Mouse (Mus musculus): ENCODE measurements at regions not wholly inside any gene's neighbourhood (a gene's known extent, or its start where the extent isn't known, plus 50 kb on each side); places are given as distances from the start of the nearest gene placed in this dataset.

- no peaks in the 10 kb centered on the region for H3K36me3 ChIP-seq
- H3K9ac ChIP-seq = no peak overlapping the region
- 68% methylated on average over 5 of the region's 5 CpGs for WGBS
- no peak overlapping the region for H3K4me3 ChIP-seq
- H3K27ac ChIP-seq = no peak overlapping the region
- H3K4me1 ChIP-seq = peaks cover 5% of the 10 kb centered on the region; the same call in 1 of the 2 replicates
- no peaks in the 10 kb centered on the region for H3K27me3 ChIP-seq
- H3K4me2 ChIP-seq (replicated peaks) = no peak overlapping the region
- H3K9me3 ChIP-seq (replicated peaks) = no peaks in the 10 kb centered on the region
- no peak for ATAC-seq (ENCODE audit: low FRiP score)
These were observed 323.9 kb upstream of the Trib2 start for GRCm38 (mm10) chr12:16140511-16141110.

- Histone ChIP-seq H3K4me3 (no peak overlapping the region), H3K4me1 (peaks cover 5% of the 10 kb centered on the region; the same call in 1 of the 2 replicates), H3K36me3 (no peaks in the 10 kb centered on the region), H3K9me3 (replicated peaks) (no peaks in the 10 kb centered on the region), H3K27me3 (no peaks in the 10 kb centered on the region), H3K4me2 (replicated peaks) (no peak overlapping the region), H3K9ac (no peak overlapping the region), H3K27ac (no peak overlapping the region)
- WGBS = 68% methylated on average over 4 of the region's 4 CpGs
- no peak for ATAC-seq (ENCODE audit: low FRiP score)
These were observed 322.4 kb upstream of the Trib2 start for GRCm38 (mm10) chr12:16139152-16139551.

- H3K36me3 ChIP-seq = no peaks in the 10 kb centered on the region
- no peak for ATAC-seq (ENCODE audit: low FRiP score)
- 84% methylated on average over 3 of the region's 3 CpGs for WGBS
These were observed 321.1 kb upstream of the Trib2 start for GRCm38 (mm10) chr12:16137801-16138200.

GRCm38 (mm10) chr12:16136214-16136671 lies 319.5 kb upstream of the Trib2 start:
- Histone ChIP-seq H3K9me3 (replicated peaks) (no peaks in the 10 kb centered on the region), H3K9ac (no peak overlapping the region), H3K4me1 (peaks cover 5% of the 10 kb centered on the region; the same call in 1 of the 2 replicates), H3K4me3 (no peak overlapping the region), H3K27ac (no peak overlapping the region), H3K27me3 (no peaks in the 10 kb centered on the region), H3K4me2 (replicated peaks) (no peak overlapping the region), H3K36me3 (no peaks in the 10 kb centered on the region)
- 14% methylated on average over 5 of the region's 5 CpGs for WGBS
- ATAC-seq (ENCODE audit: low FRiP score) = no peak

More at GRCm38 (mm10) chr12:16137801-16138200, 321.1 kb upstream of the Trib2 start:
- Histone ChIP-seq H3K9me3 (replicated peaks) (no peaks in the 10 kb centered on the region), H3K4me3 (no peak overlapping the region), H3K9ac (no peak overlapping the region), H3K27ac (no peak overlapping the region), H3K4me2 (replicated peaks) (no peak overlapping the region), H3K27me3 (no peaks in the 10 kb centered on the region), H3K4me1 (peaks cover 5% of the 10 kb centered on the region; the same call in 1 of the 2 replicates)

GRCm38 (mm10) chr12:16135602-16136213 lies 319.0 kb upstream of the Trib2 start:
- Histone ChIP-seq H3K9me3 (replicated peaks) (no peaks in the 10 kb centered on the region), H3K4me1 (peaks cover 5% of the 10 kb centered on the region; the same call in 1 of the 2 replicates), H3K9ac (no peak overlapping the region), H3K36me3 (no peaks in the 10 kb centered on the region), H3K27ac (no peak overlapping the region), H3K4me3 (no peak overlapping the region), H3K4me2 (replicated peaks) (no peak overlapping the region), H3K27me3 (no peaks in the 10 kb centered on the region)
- no peak for ATAC-seq (ENCODE audit: low FRiP score)
- 19% methylated on average over 4 of the region's 4 CpGs for WGBS

- Histone ChIP-seq H3K9me3 (replicated peaks) (no peaks in the 10 kb centered on the region), H3K27me3 (no peaks in the 10 kb centered on the region), H3K9ac (no peak overlapping the region), H3K4me3 (no peak overlapping the region), H3K27ac (no peak overlapping the region), H3K36me3 (no peaks in the 10 kb centered on the region), H3K4me1 (peaks cover 5% of the 10 kb centered on the region; the same call in 1 of the 2 replicates), H3K4me2 (replicated peaks) (no peak overlapping the region)
- 79% methylated on average over 3 of the region's 3 CpGs for WGBS
- no peak for ATAC-seq (ENCODE audit: low FRiP score)
These were observed 317.7 kb upstream of the Trib2 start for GRCm38 (mm10) chr12:16134446-16134845.

- H3K27ac ChIP-seq = no peak overlapping the region
- no peak overlapping the region for H3K4me3 ChIP-seq
- peaks cover 5% of the 10 kb centered on the region; the same call in 1 of the 2 replicates for H3K4me1 ChIP-seq
- no peak for ATAC-seq (ENCODE audit: low FRiP score)
- no peaks in the 10 kb centered on the region for H3K9me3 ChIP-seq (replicated peaks)
- no peak overlapping the region for H3K9ac ChIP-seq
- no peak overlapping the region for H3K4me2 ChIP-seq (replicated peaks)
- WGBS = 80% methylated on average over 3 of the region's 3 CpGs
- no peaks in the 10 kb centered on the region for H3K36me3 ChIP-seq
- H3K27me3 ChIP-seq = no peaks in the 10 kb centered on the region
These were observed 316.5 kb upstream of the Trib2 start for GRCm38 (mm10) chr12:16133253-16133652.

- no peaks in the 10 kb centered on the region for H3K36me3 ChIP-seq
- H3K4me3 ChIP-seq = no peak overlapping the region
- peaks cover 5% of the 10 kb centered on the region; the same call in 1 of the 2 replicates for H3K4me1 ChIP-seq
- no peaks in the 10 kb centered on the region for H3K9me3 ChIP-seq (replicated peaks)
- no peaks in the 10 kb centered on the region for H3K27me3 ChIP-seq
- no peak for ATAC-seq (ENCODE audit: low FRiP score)
- WGBS = 46% methylated on average over 1 of the region's 1 CpGs
- no peak overlapping the region for H3K27ac ChIP-seq
- H3K4me2 ChIP-seq (replicated peaks) = no peak overlapping the region
- H3K9ac ChIP-seq = no peak overlapping the region
These were observed 315.0 kb upstream of the Trib2 start for GRCm38 (mm10) chr12:16131740-16132077.

- 71% methylated on average over 2 of the region's 2 CpGs for WGBS
- ATAC-seq (ENCODE audit: low FRiP score) = no peak
- no peaks in the 10 kb centered on the region for H3K9me3 ChIP-seq (replicated peaks)
- H3K9ac ChIP-seq = no peak overlapping the region
- peaks cover 3% of the 10 kb centered on the region; the same call in 1 of the 2 replicates for H3K4me1 ChIP-seq
- H3K27me3 ChIP-seq = no peaks in the 10 kb centered on the region
- H3K4me2 ChIP-seq (replicated peaks) = no peak overlapping the region
- H3K27ac ChIP-seq = no peak overlapping the region
- no peak overlapping the region for H3K4me3 ChIP-seq
- H3K36me3 ChIP-seq = no peaks in the 10 kb centered on the region
These were observed 314.5 kb upstream of the Trib2 start for GRCm38 (mm10) chr12:16131028-16131739.

GRCm38 (mm10) chr12:16130605-16131004 lies 313.9 kb upstream of the Trib2 start:
- Histone ChIP-seq H3K27me3 (no peaks in the 10 kb centered on the region), H3K4me3 (no peak overlapping the region), H3K9me3 (replicated peaks) (no peaks in the 10 kb centered on the region), H3K36me3 (no peaks in the 10 kb centered on the region), H3K4me1 (no peaks in the 10 kb centered on the region), H3K27ac (no peak overlapping the region), H3K9ac (no peak overlapping the region), H3K4me2 (replicated peaks) (no peak overlapping the region)
- WGBS = 74% methylated on average over 1 of the region's 1 CpGs
- no peak for ATAC-seq (ENCODE audit: low FRiP score)

- Histone ChIP-seq H3K4me3 (no peak overlapping the region), H3K9ac (no peak overlapping the region), H3K36me3 (no peaks in the 10 kb centered on the region), H3K4me1 (no peaks in the 10 kb centered on the region), H3K27me3 (no peaks in the 10 kb centered on the region), H3K27ac (no peak overlapping the region), H3K4me2 (replicated peaks) (no peak overlapping the region), H3K9me3 (replicated peaks) (no peaks in the 10 kb centered on the region)
- 94% methylated on average over 3 of the region's 3 CpGs for WGBS
- no peak for ATAC-seq (ENCODE audit: low FRiP score)
These were observed 313.2 kb upstream of the Trib2 start for GRCm38 (mm10) chr12:16129923-16130322.

- Histone ChIP-seq H3K36me3 (no peaks in the 10 kb centered on the region), H3K9ac (no peak overlapping the region)
- 83% methylated on average over 3 of the region's 3 CpGs for WGBS
These were observed 312.5 kb upstream of the Trib2 start for GRCm38 (mm10) chr12:16129243-16129642.

More at GRCm38 (mm10) chr12:16129243-16129642, 312.5 kb upstream of the Trib2 start:
- Histone ChIP-seq H3K27ac (no peak overlapping the region), H3K27me3 (no peaks in the 10 kb centered on the region), H3K9me3 (replicated peaks) (no peaks in the 10 kb centered on the region), H3K4me3 (no peak overlapping the region), H3K4me1 (no peaks in the 10 kb centered on the region), H3K4me2 (replicated peaks) (no peak overlapping the region)
- no peak for ATAC-seq (ENCODE audit: low FRiP score)
